Mouse (Mus musculus) stomach, postnatal 0 days (tissue): Measurements from ENCODE around the gene Phb.

Source experiments
- CTCF ChIP-seq: IDR thresholded peaks from 2 replicates; pipeline ENCODE4 v1.5.1; 2016; ENCODE audit warnings: antibody characterized with exemption, low read depth, mild to moderate bottlenecking, moderate library complexity
- EP300 ChIP-seq: optimal IDR thresholded peaks from 2 replicates; pipeline ENCODE3; 2016; ENCODE audit warnings: antibody characterized with exemption

DNA sequence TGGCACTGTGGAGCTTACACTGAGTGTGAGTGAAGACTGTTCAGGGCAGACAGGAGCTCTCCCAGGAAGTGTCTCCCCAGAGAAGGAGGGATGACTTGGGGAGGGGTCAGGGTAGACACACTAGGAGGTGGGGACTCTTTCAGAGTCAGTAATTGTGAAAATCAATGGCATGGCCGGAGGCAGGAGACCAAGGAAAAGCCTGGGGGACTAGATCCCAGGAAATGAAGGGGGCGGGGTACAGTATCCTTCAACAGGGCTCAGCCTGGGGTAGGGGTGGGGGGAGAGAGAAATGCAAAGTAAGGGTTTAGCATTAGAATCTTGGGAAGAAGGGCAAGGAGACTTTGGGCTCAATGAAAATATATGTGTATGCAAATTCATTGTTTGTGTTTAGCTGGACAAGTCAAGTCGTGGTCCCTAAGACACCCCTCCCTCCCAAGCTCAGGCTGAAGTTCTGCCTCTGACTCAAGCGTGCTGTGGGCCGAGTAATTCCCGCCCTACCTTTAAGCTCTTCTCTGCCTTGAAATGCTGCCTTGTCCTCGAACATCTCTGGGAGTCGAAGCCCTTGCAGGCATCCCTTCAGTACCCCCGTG, 45.1 kb upstream of the Phb start:
- TF ChIP-seq CTCF: no peak
- TF ChIP-seq EP300: no peak
